21 mouse cellular contexts compared by ENCODE assay signal in genomic region chr11:68006216-68006789, GRCm38 (mm10). TPM values are rescaled to one million over a fixed set of nuclear protein-coding genes. Genes with fewer than 3 reads are reported as not detected.
DNase-seq lines count a peak whose midpoint lies in the region; ATAC-seq and TF ChIP-seq lines count a peak whose summit lies in the region.
"Had no signal": no experiment of that assay in that cellular context is flagged by ENCODE, and none has a peak within 500 bp of the region (broad histone marks: within the 10 kb centered on the region; RNA-seq: fewer than 3 reads in every experiment).

No protein-coding gene starts in this region.

- WGBS in kidney, embryonic 14.5 days, result 23% methylated on average over 8 of the region's 8 CpGs
- WGBS in midbrain, embryonic 10.5 days, result 46% methylated on average over 8 of the region's 8 CpGs
- WGBS in midbrain, postnatal 0 days, result 31% methylated on average over 8 of the region's 8 CpGs
- 36% methylated on average over 8 of the region's 8 CpGs for WGBS in embryonic facial prominence, embryonic 11.5 days
- WGBS in stomach, postnatal 0 days, result 11% methylated on average over 8 of the region's 8 CpGs

- TF ChIP-seq EP300 in stomach, postnatal 0 days (optimal IDR thresholded peaks at IDR 0.05), result no peak

- no peaks in the 10 kb centered on the region for H3K27me3 ChIP-seq in kidney, embryonic 14.5 days (ENCODE audit: control insufficient read depth, insufficient read depth, low read length)
- H3K27me3 ChIP-seq in midbrain, embryonic 10.5 days (ENCODE audit: low read depth, poor library complexity, severe bottlenecking), result no peaks in the 10 kb centered on the region
- no peaks in the 10 kb centered on the region for H3K27me3 ChIP-seq in midbrain, postnatal 0 days (ENCODE audit: insufficient read depth, low read length)
- H3K27me3 ChIP-seq in embryonic facial prominence, embryonic 11.5 days (ENCODE audit: control insufficient read depth, insufficient read depth, low read length), result no peaks in the 10 kb centered on the region
- H3K27me3 ChIP-seq in stomach, postnatal 0 days (ENCODE audit: control insufficient read depth, insufficient read depth, low read length), result no peaks in the 10 kb centered on the region
- H3K27me3 ChIP-seq: liver, embryonic 12.5 days; neural tube, embryonic 12.5 days had no signal

- peaks cover 3% of the 10 kb centered on the region for H3K4me1 ChIP-seq in kidney, embryonic 14.5 days (ENCODE audit: control insufficient read depth, insufficient read depth, low read length)
- peaks cover 38% of the 10 kb centered on the region for H3K4me1 ChIP-seq in midbrain, embryonic 10.5 days
- H3K4me1 ChIP-seq in midbrain, postnatal 0 days (ENCODE audit: insufficient read depth, low read length), result no peaks in the 10 kb centered on the region
- no peaks in the 10 kb centered on the region for H3K4me1 ChIP-seq in embryonic facial prominence, embryonic 11.5 days (ENCODE audit: control insufficient read depth, insufficient read depth, low read length)
- no peaks in the 10 kb centered on the region; the same call in 1 of the 2 replicates for H3K4me1 ChIP-seq in stomach, postnatal 0 days (replicated peaks; ENCODE audit: control insufficient read depth, insufficient read depth)

- ATAC-seq in kidney, embryonic 14.5 days (ENCODE audit: low FRiP score, low TSS enrichment), result no peak
- ATAC-seq in midbrain, postnatal 0 days (ENCODE audit: low FRiP score), result no peak
- ATAC-seq in embryonic facial prominence, embryonic 11.5 days (replicated peaks; ENCODE audit: insufficient number of reproducible peaks, low FRiP score, low TSS enrichment, low read depth), result no peak
- no peak for ATAC-seq in stomach, postnatal 0 days (ENCODE audit: low FRiP score, low TSS enrichment)
- ATAC-seq: intestine, embryonic 16.5 days; liver, embryonic 12.5 days had no signal

- H3K36me3 ChIP-seq in kidney, embryonic 14.5 days (ENCODE audit: control insufficient read depth, insufficient read depth, low read length), result no peaks in the 10 kb centered on the region
- H3K36me3 ChIP-seq in midbrain, embryonic 10.5 days, result no peaks in the 10 kb centered on the region
- H3K36me3 ChIP-seq in midbrain, postnatal 0 days (ENCODE audit: insufficient read depth, low read length), result no peaks in the 10 kb centered on the region
- H3K36me3 ChIP-seq in embryonic facial prominence, embryonic 11.5 days (replicated peaks; ENCODE audit: control insufficient read depth, insufficient read depth, low read depth, low read length), result no peaks in the 10 kb centered on the region
- H3K36me3 ChIP-seq in stomach, postnatal 0 days (ENCODE audit: control insufficient read depth, insufficient read depth, low read length), result no peaks in the 10 kb centered on the region; the same call in 1 of the 2 replicates
- H3K36me3 ChIP-seq: hindbrain, embryonic 13.5 days; neural tube, embryonic 12.5 days had no signal

- TF ChIP-seq CTCF in midbrain, postnatal 0 days (IDR thresholded peaks at IDR 0.05), result no peak
- no peak for TF ChIP-seq CTCF in stomach, postnatal 0 days (IDR thresholded peaks at IDR 0.05; ENCODE audit: low read depth)

- no peaks in the 10 kb centered on the region for H3K9me3 ChIP-seq in kidney, embryonic 14.5 days (ENCODE audit: control insufficient read depth, low read length)
- H3K9me3 ChIP-seq in midbrain, embryonic 10.5 days (replicated peaks), result no peaks in the 10 kb centered on the region
- H3K9me3 ChIP-seq in midbrain, postnatal 0 days (ENCODE audit: low read length), result no peaks in the 10 kb centered on the region
- no peaks in the 10 kb centered on the region for H3K9me3 ChIP-seq in embryonic facial prominence, embryonic 11.5 days (replicated peaks; ENCODE audit: control insufficient read depth, low read length)
- no peaks in the 10 kb centered on the region for H3K9me3 ChIP-seq in stomach, postnatal 0 days (ENCODE audit: control insufficient read depth, low read length)
- H3K9me3 ChIP-seq: hindbrain, embryonic 13.5 days; liver, embryonic 12.5 days; neural tube, embryonic 12.5 days had no signal

- peak overlapping the region; percentile 30; the same call in 1 of the 2 replicates for H3K27ac ChIP-seq in kidney, embryonic 14.5 days (ENCODE audit: low read depth, low read length)
- peak overlapping the region; percentile 75 for H3K27ac ChIP-seq in midbrain, embryonic 10.5 days (replicated peaks)
- no peak overlapping the region for H3K27ac ChIP-seq in midbrain, postnatal 0 days (ENCODE audit: low read depth, low read length)
- H3K27ac ChIP-seq in embryonic facial prominence, embryonic 11.5 days (replicated peaks; ENCODE audit: low read depth, low read length), result no peak overlapping the region
- no peak overlapping the region for H3K27ac ChIP-seq in stomach, postnatal 0 days (replicated peaks)
- H3K27ac ChIP-seq: gastrocnemius, adult 2 months; hindbrain, embryonic 13.5 days; liver, embryonic 12.5 days; neural tube, embryonic 12.5 days had no signal

- H3K4me2 ChIP-seq in kidney, embryonic 14.5 days (replicated peaks; ENCODE audit: low read depth, low read length), result no peak overlapping the region
- H3K4me2 ChIP-seq in midbrain, postnatal 0 days (ENCODE audit: low read depth, low read length, poor library complexity, severe bottlenecking), result no peak overlapping the region
- H3K4me2 ChIP-seq in embryonic facial prominence, embryonic 11.5 days (ENCODE audit: low read depth, low read length), result no peak overlapping the region
- H3K4me2 ChIP-seq in stomach, postnatal 0 days (replicated peaks; ENCODE audit: low read depth), result no peak overlapping the region
- H3K4me2 ChIP-seq: heart, embryonic 11.5 days; hindbrain, embryonic 13.5 days; liver, embryonic 12.5 days; neural tube, embryonic 12.5 days had no signal

- no peak overlapping the region for H3K9ac ChIP-seq in kidney, embryonic 14.5 days (ENCODE audit: low read depth, low read length)
- no peak overlapping the region for H3K9ac ChIP-seq in midbrain, postnatal 0 days (replicated peaks; ENCODE audit: low read length, poor library complexity, severe bottlenecking)
- no peak overlapping the region for H3K9ac ChIP-seq in embryonic facial prominence, embryonic 11.5 days (replicated peaks; ENCODE audit: low read length)
- H3K9ac ChIP-seq in stomach, postnatal 0 days (ENCODE audit: low read length), result peak overlapping the region; percentile 5; the same call in 1 of the 2 replicates
- H3K9ac ChIP-seq: hindbrain, embryonic 13.5 days; liver, embryonic 12.5 days; neural tube, embryonic 12.5 days had no signal

- no peak overlapping the region for H3K4me3 ChIP-seq in kidney, embryonic 14.5 days (ENCODE audit: low read length)
- H3K4me3 ChIP-seq in midbrain, embryonic 10.5 days, result no peak overlapping the region
- no peak overlapping the region for H3K4me3 ChIP-seq in midbrain, postnatal 0 days (ENCODE audit: low read depth, low read length)
- no peak overlapping the region for H3K4me3 ChIP-seq in embryonic facial prominence, embryonic 11.5 days (ENCODE audit: low read depth, low read length)
- no peak overlapping the region for H3K4me3 ChIP-seq in stomach, postnatal 0 days (ENCODE audit: low read depth, low read length)
- H3K4me3 ChIP-seq: gastrocnemius, adult 2 months; hindbrain, embryonic 13.5 days; liver, embryonic 12.5 days; neural tube, embryonic 12.5 days had no signal

- DNase-seq in kidney, adult 8-10 months, result no peak
- DNase-seq in midbrain, embryonic 10.5 days (ENCODE audit: low spot score), result no peak
- no peak for DNase-seq in midbrain, postnatal 0 days (ENCODE audit: low spot score)
- peak; percentile 25 for DNase-seq in embryonic facial prominence, embryonic 11.5 days (ENCODE audit: low spot score)
- no peak for DNase-seq in stomach, postnatal 0 days (ENCODE audit: low spot score)
- DNase-seq in frontal cortex, adult 2 months (ENCODE audit: extremely low spot score in 1 of 2, low spot score in 1 of 2), result no peak
- no peak for DNase-seq in urinary bladder, postnatal 10 days (ENCODE audit: low spot score)
- DNase-seq: adrenal gland, adult 8-10 months; B cell, adult 2 months; cerebellum, adult 8-10 months; gastrocnemius, adult 2 months; heart, postnatal 10 days; right cerebral cortex, adult 18-20 months had no signal

RNA-seq across cellular contexts. Expression of gene Stx8, which starts 40.3 kb away (rescaled TPM):
- polyA plus RNA-seq in kidney, embryonic 14.5 days (2014; fragmentation: Nextera tagmentation; extraction: Ambion mirVana), result 51.7 and 59.4 TPM in 2 replicates
- 47.0 and 47.8 TPM in 2 replicates for polyA plus RNA-seq in midbrain, embryonic 10.5 days (2016; fragmentation: Nextera tagmentation; extraction: Ambion mirVana)
- total RNA-seq in midbrain, postnatal 0 days (2014; rRNA removed), result 13.2 and 22.4 TPM in 2 replicates
- polyA plus RNA-seq in midbrain, postnatal 0 days (2015; fragmentation: Nextera tagmentation; extraction: Ambion mirVana), result 59.0 and 63.6 TPM in 2 replicates
- polyA plus RNA-seq in embryonic facial prominence, embryonic 11.5 days (2014; fragmentation: Nextera tagmentation; extraction: Ambion mirVana), result 55.2 and 60.9 TPM in 2 replicates
- 71.0 and 76.1 TPM in 2 replicates for polyA plus RNA-seq in stomach, postnatal 0 days (2015; fragmentation: Nextera tagmentation; extraction: Ambion mirVana)
- polyA plus RNA-seq in frontal cortex, adult 2 months (2012; rRNA removed), result 31.6 and 35.0 TPM in 2 replicates

RNA-seq across cellular contexts. Expression of gene Cfap52, which starts 40.9 kb away (rescaled TPM):
- polyA plus RNA-seq in kidney, embryonic 14.5 days (2014; fragmentation: Nextera tagmentation; extraction: Ambion mirVana), result 1.1 TPM in 2 replicates
- polyA plus RNA-seq in midbrain, embryonic 10.5 days (2016; fragmentation: Nextera tagmentation; extraction: Ambion mirVana), result 0.56 and 0.78 TPM in 2 replicates
- 3.8 TPM in 2 replicates for total RNA-seq in midbrain, postnatal 0 days (2014; rRNA removed)
- polyA plus RNA-seq in midbrain, postnatal 0 days (2015; fragmentation: Nextera tagmentation; extraction: Ambion mirVana), result 2.7 and 3.2 TPM in 2 replicates
- polyA plus RNA-seq in embryonic facial prominence, embryonic 11.5 days (2014; fragmentation: Nextera tagmentation; extraction: Ambion mirVana), result 0.33 TPM in 1 of 2 replicates, not detected in the other
- polyA plus RNA-seq in stomach, postnatal 0 days (2015; fragmentation: Nextera tagmentation; extraction: Ambion mirVana), result 0.35 and 0.42 TPM in 2 replicates
- 0.56 and 0.92 TPM in 2 replicates for polyA plus RNA-seq in frontal cortex, adult 2 months (2012; rRNA removed)
- total RNA-seq: adrenal gland, adult 8-10 months; granulocyte monocyte progenitor cell, adult 5-6 weeks; heart, postnatal 10 days; megakaryocyte, adult 5-6 weeks had no signal
- polyA plus RNA-seq: liver, embryonic 12.5 days had no signal

Comparison
In these comparisons a context has a peak if more than half of its experiments do, and no peak if none do; other contexts are left out.
1. H3K27ac ChIP-seq: peak in kidney, embryonic 14.5 days (single experiment) and midbrain, embryonic 10.5 days (single experiment); none in midbrain, postnatal 0 days (single experiment), embryonic facial prominence, embryonic 11.5 days (single experiment) and stomach, postnatal 0 days (single experiment).